Mouse (Mus musculus) effector memory CD4-positive, alpha-beta T cell, adult 5 months (primary cell): ENCODE measurements around the gene Cst3. TPM values are rescaled to one million over a fixed set of nuclear protein-coding genes. Genes with fewer than 3 reads are reported as not detected.

Source experiments
- polyA plus RNA-seq: library from polyadenylated mRNA; unstranded; fragments of 100-300 nt; shearing (Covaris generic); gene quantifications from one replicate; pipeline ENCODE4 v1.2.1, GENCODE M21; 2017

Gene Cst3
- polyA plus RNA-seq = 92.0 TPM

GRCm38 (mm10) chr2:148875335-148875811 lies at the start of gene Cst3:
Cst3 (minus strand) TSS chr2:148875692.

GRCm38 (mm10) chr2:148864966-148865365 lies 10.5 kb downstream of the Cst3 start, which contains the start of gene 9230104L09Rik:
9230104L09Rik (minus strand) TSS chr2:148865038.

GRCm38 (mm10) chr2:148834912-148835311 lies 40.6 kb downstream of the Cst3 start, which contains the start of gene Cst9:
Cst9 (plus strand) TSS chr2:148835147.

Other genes starting within 250 kb of the Cst3 start
- 33.2 TPM for gene Nxt1, start 203.1 kb downstream of the Cst3 start, polyA plus RNA-seq
- 6.0 TPM for gene Gzf1, start 194.7 kb downstream of the Cst3 start, polyA plus RNA-seq
- gene Napb, start 143.2 kb downstream of the Cst3 start, polyA plus RNA-seq = 0.51 TPM
- not detected for gene Cstl1, start 125.3 kb downstream of the Cst3 start, polyA plus RNA-seq
- not detected for gene Cst11, start 104.2 kb downstream of the Cst3 start, polyA plus RNA-seq
- gene 8030411F24Rik, start 93.7 kb downstream of the Cst3 start, polyA plus RNA-seq = not detected
- not detected for gene Cst12, start 86.3 kb downstream of the Cst3 start, polyA plus RNA-seq
- not detected for gene Cst8, start 76.9 kb downstream of the Cst3 start, polyA plus RNA-seq
- not detected for gene Cst13, start 55.6 kb downstream of the Cst3 start, polyA plus RNA-seq
- not detected for gene Cst9, start 40.5 kb downstream of the Cst3 start, polyA plus RNA-seq
- gene 9230104L09Rik, start 10.7 kb downstream of the Cst3 start, polyA plus RNA-seq = not detected
- gene Gm1330, start 127.6 kb upstream of the Cst3 start, polyA plus RNA-seq = not detected
- not detected for gene Gm10750, start 141.5 kb upstream of the Cst3 start, polyA plus RNA-seq